Mouse (Mus musculus) ES-E14 (cell line): ENCODE data around the gene Ano9.

ENCODE experiments used
- CHD2 ChIP-seq: IDR thresholded peaks from 2 replicates; pipeline ENCODE4 v1.6.1; 2014; ENCODE audit warnings: mild to moderate bottlenecking, low read depth, low read length, inconsistent platforms
- HCFC1 ChIP-seq: IDR thresholded peaks from 2 replicates; pipeline ENCODE4 v1.6.1; 2012; ENCODE audit warnings: low read length, inconsistent platforms, borderline replicate concordance; ENCODE audit not compliant: insufficient read depth
- MAFK ChIP-seq: IDR thresholded peaks from 2 replicates; pipeline ENCODE4 v1.6.1; 2014; ENCODE audit warnings: mild to moderate bottlenecking, low read depth, low read length, inconsistent platforms; ENCODE audit not compliant: insufficient read depth
- ZC3H11A ChIP-seq: IDR thresholded peaks from 2 replicates; pipeline ENCODE4 v1.6.1; 2012; ENCODE audit warnings: low read depth, mild to moderate bottlenecking, inconsistent platforms, low read length, borderline replicate concordance
- ZNF384 ChIP-seq: IDR thresholded peaks from 2 replicates; pipeline ENCODE4 v1.6.1; 2012; ENCODE audit warnings: low read depth, low read length, inconsistent platforms

DNA sequence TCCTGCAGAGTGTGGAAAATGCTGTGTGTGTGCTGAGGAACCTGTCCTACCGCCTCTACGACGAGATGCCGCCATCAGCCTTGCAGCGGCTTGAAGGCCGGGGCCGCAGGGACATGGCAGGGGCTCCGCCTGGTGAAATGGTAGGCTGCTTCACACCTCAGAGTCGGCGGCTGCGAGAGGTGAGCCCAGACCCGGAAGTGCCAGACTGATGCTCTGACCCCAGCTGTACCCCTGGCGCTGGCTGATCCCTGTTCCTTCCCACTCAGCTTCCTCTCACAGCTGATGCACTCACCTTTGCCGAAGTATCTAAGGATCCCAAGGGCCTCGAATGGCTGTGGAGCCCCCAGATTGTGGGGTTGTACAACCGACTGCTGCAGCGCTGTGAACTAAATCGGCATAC, 29.1 kb downstream of the Ano9 start:
- no peak for TF ChIP-seq HCFC1
- no peak for TF ChIP-seq MAFK
- TF ChIP-seq ZNF384, result no peak
- TF ChIP-seq CHD2, result no peak
- no peak for TF ChIP-seq ZC3H11A
